Mouse (Mus musculus): Measurements from ENCODE around the gene Ube2v1. TPM values are rescaled to one million over a fixed set of nuclear protein-coding genes. Genes with fewer than 3 reads are reported as not detected.

The Ube2v1 gene
- polyA plus RNA-seq, 1 experiment from 2014 or later = 340 TPM

DNA sequence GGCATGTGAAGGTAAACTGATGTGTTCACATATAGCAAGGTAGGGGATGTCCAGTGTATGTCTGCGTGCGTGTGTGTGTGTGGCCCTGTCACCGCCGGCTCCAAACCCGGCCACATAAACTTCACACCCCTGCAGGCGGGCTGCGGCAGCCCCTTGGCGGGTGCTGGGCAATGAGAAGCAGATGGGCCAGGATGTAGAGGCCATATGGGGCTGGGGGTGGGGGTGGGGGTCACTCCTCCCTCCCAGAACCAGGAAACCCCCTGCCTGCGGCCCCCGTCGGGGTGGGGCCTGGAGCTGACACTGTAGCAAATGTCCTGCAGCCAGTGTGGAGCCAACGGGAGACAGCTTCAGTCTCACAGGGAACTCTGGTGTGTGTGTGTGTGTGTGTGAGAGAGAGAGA is 68.2 kb downstream of the Ube2v1 start:
- Histone ChIP-seq H3K36me3 (no peaks in the 10 kb centered on the region), H3K4me3 (no peak overlapping the region), H3K9ac (no peak overlapping the region), H3K27ac (replicated peaks) (0 out of 2 replicates have a peak overlapping the region, but pooled peaks have one; percentile 9), H3K27me3 (peaks cover 11% of the 10 kb centered on the region), H3K9me3 (no peaks in the 10 kb centered on the region), H3K4me2 (no peak overlapping the region), H3K4me1 (replicated peaks) (peaks cover 48% of the 10 kb centered on the region)
- no peak for ATAC-seq (ENCODE audit: low read depth)
- WGBS = 27% methylated on average over 12 of the region's 12 CpGs

DNA sequence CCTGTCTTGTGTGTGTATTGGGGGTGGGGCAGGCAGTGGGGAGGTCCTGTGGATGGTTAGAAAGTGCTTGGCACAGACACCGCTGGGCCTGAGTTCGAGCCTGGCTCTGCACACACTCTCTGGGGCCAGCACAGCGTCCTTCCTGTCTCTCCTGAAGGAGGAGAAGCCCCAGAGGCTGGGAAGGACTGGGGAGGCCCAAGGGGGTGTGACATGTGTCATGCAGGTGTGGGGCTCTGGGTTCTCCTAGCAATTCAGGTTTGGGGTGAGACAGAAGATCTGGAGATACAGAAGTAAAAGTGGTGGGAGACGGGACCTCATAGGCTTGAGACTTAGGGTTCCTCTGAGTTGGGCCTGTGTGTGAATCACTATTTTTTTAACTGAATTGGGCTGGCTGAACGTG is 68.9 kb downstream of the Ube2v1 start:
- Histone ChIP-seq H3K4me1 (replicated peaks) (peaks cover 48% of the 10 kb centered on the region), H3K36me3 (no peaks in the 10 kb centered on the region), H3K27ac (replicated peaks) (no peak overlapping the region), H3K27me3 (peaks cover 11% of the 10 kb centered on the region), H3K9ac (no peak overlapping the region), H3K9me3 (no peaks in the 10 kb centered on the region), H3K4me3 (no peak overlapping the region), H3K4me2 (no peak overlapping the region)
- no peak for ATAC-seq (ENCODE audit: low read depth)
- WGBS = 75% methylated on average over 5 of the region's 5 CpGs

DNA sequence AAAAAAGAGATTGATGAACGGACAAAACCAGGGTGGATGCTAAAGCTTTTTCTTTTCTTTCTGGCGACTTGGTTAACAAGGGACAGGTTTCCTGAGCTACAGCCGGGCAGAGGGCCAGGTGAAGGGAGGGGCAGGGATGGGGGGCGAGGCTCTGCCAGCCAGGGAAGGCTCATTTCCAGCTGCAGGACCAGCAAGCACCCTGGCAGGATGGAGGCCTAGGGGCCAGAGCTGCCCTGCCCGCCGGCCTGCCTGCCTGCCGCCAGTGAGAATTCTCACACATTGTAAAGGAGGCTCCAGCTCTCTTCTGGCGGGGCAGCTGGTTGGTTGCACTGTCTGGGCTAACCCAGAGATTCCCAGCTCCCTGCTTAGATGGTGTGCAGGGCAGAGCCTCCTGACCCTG is 69.8 kb downstream of the Ube2v1 start:
- WGBS = 39% methylated on average over 8 of the region's 8 CpGs
- Histone ChIP-seq H3K27ac (replicated peaks) (peak overlapping the region; percentile 13; the same call in 1 of the 2 replicates), H3K4me3 (no peak overlapping the region), H3K4me1 (replicated peaks) (peaks cover 48% of the 10 kb centered on the region), H3K9me3 (no peaks in the 10 kb centered on the region), H3K9ac (no peak overlapping the region), H3K4me2 (no peak overlapping the region), H3K36me3 (no peaks in the 10 kb centered on the region), H3K27me3 (peaks cover 11% of the 10 kb centered on the region)
- no peak for ATAC-seq (ENCODE audit: low read depth)

DNA sequence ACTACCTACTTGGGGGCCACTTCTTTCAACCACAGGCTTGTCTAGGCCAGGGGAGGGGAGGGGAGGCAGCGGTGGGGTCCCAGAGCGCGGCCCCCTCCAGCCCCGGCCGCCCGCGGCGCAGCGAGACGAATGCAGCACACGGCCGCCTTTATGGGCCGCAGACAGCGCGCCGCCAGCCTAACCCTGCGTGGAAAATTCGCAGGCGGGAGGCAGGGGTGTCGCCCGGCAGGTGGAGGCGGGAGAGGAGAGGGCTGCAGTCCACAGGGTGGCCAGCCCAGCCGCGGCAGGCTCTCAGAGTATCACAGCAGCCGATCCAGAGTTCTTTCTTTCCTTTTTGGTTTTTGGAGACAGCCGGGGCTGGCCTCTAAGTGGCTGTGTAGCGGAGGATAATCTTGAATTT is 72.5 kb downstream of the Ube2v1 start:
- H3K27ac ChIP-seq (replicated peaks) = no peak overlapping the region
- no peaks in the 10 kb centered on the region for H3K36me3 ChIP-seq
- H3K9ac ChIP-seq = peak overlapping the region; percentile 58
- peaks cover 11% of the 10 kb centered on the region for H3K27me3 ChIP-seq
- H3K4me3 ChIP-seq = peak overlapping the region; percentile 17; the same call in 1 of the 2 replicates
- 7% methylated on average over 27 of the region's 27 CpGs for WGBS
- peaks cover 34% of the 10 kb centered on the region for H3K4me1 ChIP-seq (replicated peaks)
- peak overlapping the region; percentile 53 for H3K4me2 ChIP-seq
- peak; percentile 57 for ATAC-seq (ENCODE audit: low read depth)
- no peaks in the 10 kb centered on the region for H3K9me3 ChIP-seq

Small RNA genes lying within 50 kb of the gene (microRNA-seq; reads per million reads assigned to microRNA genes)
- gene Gm22355 = not detected

Other genes starting within 250 kb of the Ube2v1 start
- gene Slc9a8, start 210.4 kb downstream of the Ube2v1 start, polyA plus RNA-seq (2015; fragmentation: Nextera tagmentation; extraction: Ambion mirVana) = 19.5 and 22.1 TPM in 2 replicates
- gene Rnf114, start 139.4 kb downstream of the Ube2v1 start, polyA plus RNA-seq (2015; fragmentation: Nextera tagmentation; extraction: Ambion mirVana) = 128 TPM in 2 replicates
- gene Spata2, start 139.2 kb downstream of the Ube2v1 start, polyA plus RNA-seq (2015; fragmentation: Nextera tagmentation; extraction: Ambion mirVana) = 24.1 and 26.9 TPM in 2 replicates
- gene Snai1, start 93.9 kb downstream of the Ube2v1 start, polyA plus RNA-seq (2015; fragmentation: Nextera tagmentation; extraction: Ambion mirVana) = 9.8 and 13.0 TPM in 2 replicates
- 9.1 and 9.3 TPM in 2 replicates for gene Gm20431, start 29.4 kb upstream of the Ube2v1 start, polyA plus RNA-seq (2015; fragmentation: Nextera tagmentation; extraction: Ambion mirVana)
- gene Cebpb, start 56.8 kb upstream of the Ube2v1 start, polyA plus RNA-seq (2015; fragmentation: Nextera tagmentation; extraction: Ambion mirVana) = 2.2 and 2.3 TPM in 2 replicates
- gene Tmem189, start 57.7 kb upstream of the Ube2v1 start, polyA plus RNA-seq (2015; fragmentation: Nextera tagmentation; extraction: Ambion mirVana) = 40.1 and 41.9 TPM in 2 replicates